Comparison of ENCODE assay signal across 23 mouse cellular contexts in the genomic region with DNA sequence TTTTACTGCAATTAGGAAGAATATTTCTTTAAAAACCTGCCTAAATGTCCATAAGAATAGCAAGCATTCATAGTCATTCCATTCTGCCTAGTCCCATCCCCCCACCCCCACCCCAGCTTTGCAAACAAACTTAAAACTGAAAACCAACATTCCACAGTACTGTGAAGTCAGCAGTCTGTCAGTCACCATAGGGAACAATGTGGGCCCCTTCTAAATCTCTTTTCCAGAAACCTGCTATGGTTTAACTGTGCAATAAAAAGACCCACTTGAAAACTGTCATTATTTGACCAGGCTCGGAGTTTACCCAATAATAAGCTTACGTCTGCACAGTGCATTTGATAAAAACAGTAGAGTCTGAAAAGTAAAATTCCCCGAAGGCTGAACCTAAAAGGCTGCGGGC. TPM values are rescaled to one million over a fixed set of nuclear protein-coding genes. Genes with fewer than 3 reads are reported as not detected.
DNase-seq lines count a peak whose midpoint lies in the region; ATAC-seq and TF ChIP-seq lines count a peak whose summit lies in the region.
"Had no signal": no experiment of that assay in that cellular context is flagged by ENCODE, and none has a peak within 500 bp of the region (broad histone marks: within the 10 kb centered on the region; RNA-seq: fewer than 3 reads in every experiment).

No protein-coding gene starts in this region.

- no peak for TF ChIP-seq POLR2A in brain, embryonic 14.5 days (IDR thresholded peaks at IDR 0.05; ENCODE audit: borderline replicate concordance, extremely low read depth, insufficient read depth, insufficient read length, poor library complexity, severe bottlenecking)

- DNase-seq in kidney, postnatal 0 days (ENCODE audit: low spot score), result peak; percentile 26
- no peak for DNase-seq in kidney, adult 8-10 months
- peak; percentile 8 for DNase-seq in R1 (ENCODE audit: low read depth, low spot score)
- DNase-seq in brain, embryonic 14.5 days (ENCODE audit: low read depth), result peak; percentile 16
- no peak for DNase-seq in limb, embryonic 10.5 days (ENCODE audit: low spot score)
- DNase-seq in left cerebral cortex, adult 9 months (ENCODE audit: low spot score in 2 of 2), result no peak
- DNase-seq in right cerebral cortex, postnatal 14 days, result no peak
- DNase-seq: adrenal gland, postnatal 10 days; cerebellum, adult 18-20 months; heart, postnatal 36 days; liver; liver, postnatal 0 days; thymus, postnatal 36 days had no signal

- no peak overlapping the region for H3K4me3 ChIP-seq in kidney, postnatal 0 days (replicated peaks; ENCODE audit: low read depth, low read length)
- no peak overlapping the region for H3K4me3 ChIP-seq in limb, embryonic 10.5 days
- H3K4me3 ChIP-seq: forebrain, embryonic 15.5 days; heart, embryonic 12.5 days; hindbrain, embryonic 15.5 days; left cerebral cortex, adult 2 months; megakaryocyte, embryonic 14.5 days; neural tube, embryonic 13.5 days had no signal

- H3K4me1 ChIP-seq in kidney, postnatal 0 days (replicated peaks; ENCODE audit: insufficient read depth, low read length), result 0 out of 2 replicates have a peak, but pooled peaks cover 4% of the 10 kb centered on the region
- H3K4me1 ChIP-seq in limb, embryonic 10.5 days, result peaks cover 18% of the 10 kb centered on the region; the same call in 1 of the 2 replicates
- H3K4me1 ChIP-seq: forebrain, embryonic 15.5 days; heart, embryonic 12.5 days; hindbrain, embryonic 15.5 days; megakaryocyte, embryonic 14.5 days; neural tube, embryonic 13.5 days had no signal

- H3K27me3 ChIP-seq in kidney, postnatal 0 days (ENCODE audit: insufficient read depth, low read length), result no peaks in the 10 kb centered on the region
- H3K27me3 ChIP-seq in limb, embryonic 10.5 days (ENCODE audit: low read depth, poor library complexity, severe bottlenecking), result no peaks in the 10 kb centered on the region
- H3K27me3 ChIP-seq: forebrain, embryonic 15.5 days; heart, embryonic 12.5 days; hindbrain, embryonic 15.5 days; megakaryocyte, embryonic 14.5 days; neural tube, embryonic 13.5 days had no signal

- peak overlapping the region; percentile 62 for H3K27ac ChIP-seq in kidney, postnatal 0 days
- peak overlapping the region; percentile 54; the same call in 1 of the 2 replicates for H3K27ac ChIP-seq in limb, embryonic 10.5 days
- H3K27ac ChIP-seq: forebrain, embryonic 15.5 days; hindbrain, embryonic 15.5 days; left cerebral cortex, adult 2 months; neural tube, embryonic 13.5 days had no signal

- no peak overlapping the region for H3K9ac ChIP-seq in kidney, postnatal 0 days (ENCODE audit: low read depth, low read length)
- H3K9ac ChIP-seq: forebrain, embryonic 15.5 days; heart, embryonic 12.5 days; hindbrain, embryonic 15.5 days; liver, postnatal 0 days; neural tube, embryonic 13.5 days had no signal

- H3K9me3 ChIP-seq in kidney, postnatal 0 days (replicated peaks; ENCODE audit: low read length), result no peaks in the 10 kb centered on the region
- no peaks in the 10 kb centered on the region for H3K9me3 ChIP-seq in limb, embryonic 10.5 days (replicated peaks)
- H3K9me3 ChIP-seq: forebrain, embryonic 15.5 days; G1E; heart, embryonic 12.5 days; hindbrain, embryonic 15.5 days; neural tube, embryonic 13.5 days had no signal

- ATAC-seq in kidney, postnatal 0 days (replicated peaks; ENCODE audit: low FRiP score, low read depth), result no peak
- ATAC-seq: CD4-positive, CD25-positive, alpha-beta regulatory T cell, adult 4 months; forebrain, embryonic 15.5 days; intestine, embryonic 16.5 days; liver, postnatal 0 days had no signal

- no peak overlapping the region for H3K4me2 ChIP-seq in kidney, postnatal 0 days (ENCODE audit: low read length)
- H3K4me2 ChIP-seq: forebrain, embryonic 15.5 days; heart, embryonic 12.5 days; hindbrain, embryonic 15.5 days; neural tube, embryonic 13.5 days had no signal

- WGBS in kidney, postnatal 0 days, result 48% methylated on average over 4 of the region's 4 CpGs
- 78% methylated on average over 4 of the region's 4 CpGs for WGBS in limb, embryonic 10.5 days

- no peak for TF ChIP-seq CTCF in kidney, postnatal 0 days (IDR thresholded peaks at IDR 0.05; ENCODE audit: low read depth)
- TF ChIP-seq CTCF in brain, embryonic 14.5 days (IDR thresholded peaks at IDR 0.05; ENCODE audit: borderline replicate concordance, extremely low read depth, insufficient read depth, insufficient read length), result no peak

- no peaks in the 10 kb centered on the region for H3K36me3 ChIP-seq in kidney, postnatal 0 days (ENCODE audit: insufficient read depth, low read length)
- H3K36me3 ChIP-seq in limb, embryonic 10.5 days, result no peaks in the 10 kb centered on the region
- H3K36me3 ChIP-seq: forebrain, embryonic 15.5 days; G1E; heart, embryonic 12.5 days; hindbrain, embryonic 15.5 days; neural tube, embryonic 13.5 days had no signal

RNA-seq across cellular contexts. Expression of gene Gm34302, which starts 9.9 kb away (rescaled TPM):
- polyA plus RNA-seq in kidney, postnatal 0 days (2015; fragmentation: Nextera tagmentation; extraction: Ambion mirVana), result 0.71 TPM in 1 of 2 replicates, not detected in the other
- not detected in 2 replicates for polyA plus RNA-seq in brain, embryonic 14.5 days (2012; rRNA removed)
- not detected in 2 replicates for polyA plus RNA-seq in limb, embryonic 10.5 days (2016; fragmentation: Nextera tagmentation; extraction: Ambion mirVana)
- polyA plus RNA-seq: CD4-positive, CD25-positive, alpha-beta regulatory T cell, adult 4 months; forebrain, embryonic 15.5 days; G1E; gonadal fat pad, adult 2 months; heart, embryonic 12.5 days; hindbrain, embryonic 15.5 days; intestine, embryonic 16.5 days; liver, postnatal 0 days; neural tube, embryonic 13.5 days had no signal

Comparison
In these comparisons a context has a peak if more than half of its experiments do, and no peak if none do; other contexts are left out.
1. DNase-seq: peak in kidney, postnatal 0 days (single experiment), R1 (single experiment) and brain, embryonic 14.5 days (single experiment); none in kidney, adult 8-10 months (0 of 2), limb, embryonic 10.5 days (single experiment), left cerebral cortex, adult 9 months (0 of 2) and right cerebral cortex, postnatal 14 days (single experiment).